Mouse (Mus musculus) left cerebral cortex, adult 11 months (tissue): ENCODE results near the gene Pin1.
"Not testable (repeated sequence)": the region's sequence is repeated elsewhere in the genome, so short reads cannot be mapped to it uniquely, and the experiment has no call there.

Experiments
- DNase-seq: peaks from one replicate; pipeline ENCODE4 v3.0.0; 2022; ENCODE audit warnings: low spot score

Pin1 gene

DNA sequence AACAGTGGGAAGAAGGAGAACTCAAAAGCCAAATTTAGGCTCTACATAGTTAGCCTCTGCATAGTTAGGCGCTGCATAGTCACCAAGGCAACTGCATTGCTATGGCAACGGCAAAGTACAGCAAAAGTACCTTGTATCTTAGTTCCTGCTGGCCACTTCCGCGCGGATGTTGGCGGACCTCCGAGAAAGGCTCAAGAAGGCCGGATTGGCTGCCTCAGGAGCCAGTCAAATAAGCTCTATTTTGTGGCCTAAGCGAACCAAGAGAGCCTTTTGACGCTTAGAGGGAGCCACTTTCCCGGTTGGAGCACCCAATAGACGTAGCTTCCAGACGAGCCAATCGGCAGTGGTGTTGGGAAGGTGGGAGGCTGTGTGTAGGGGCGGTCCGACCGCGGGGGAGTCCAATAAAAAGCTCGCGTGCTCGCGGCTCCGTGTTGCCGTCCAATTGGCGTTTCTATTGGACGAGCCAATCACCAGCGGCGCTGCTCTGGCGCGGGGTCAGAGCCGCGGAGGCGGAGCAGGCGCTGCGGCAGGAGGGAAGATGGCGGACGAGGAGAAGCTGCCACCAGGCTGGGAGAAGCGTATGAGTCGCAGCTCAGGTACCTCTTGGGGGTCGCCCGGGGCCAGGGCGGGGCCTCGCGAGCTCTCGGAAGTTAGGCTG lies at the start of gene Pin1:
Gene Pin1, plus strand, starts transcription at position 494 of the 658 bp plus-strand sequence.
- DNase-seq: peak; percentile 98

DNA sequence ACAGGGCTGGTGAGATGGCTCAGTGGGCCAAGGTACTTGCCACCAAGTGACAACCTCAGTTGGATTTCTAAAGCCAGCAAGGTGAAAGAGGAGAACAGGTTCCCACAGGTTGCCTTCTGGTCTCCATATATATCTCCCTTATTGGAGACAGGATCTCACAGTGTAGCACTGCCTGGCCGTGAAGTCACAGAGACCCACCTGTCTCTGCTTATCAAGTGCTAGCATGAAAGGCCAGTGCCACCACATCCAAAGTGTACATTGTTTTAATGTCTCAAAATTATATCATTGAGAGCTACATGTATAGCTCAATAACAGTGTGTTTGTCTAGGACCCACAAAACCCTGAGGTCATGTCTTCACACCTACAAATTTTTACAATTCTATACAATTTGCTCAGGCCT lies 45.6 kb upstream of the Pin1 start:
- no peak for DNase-seq

DNA sequence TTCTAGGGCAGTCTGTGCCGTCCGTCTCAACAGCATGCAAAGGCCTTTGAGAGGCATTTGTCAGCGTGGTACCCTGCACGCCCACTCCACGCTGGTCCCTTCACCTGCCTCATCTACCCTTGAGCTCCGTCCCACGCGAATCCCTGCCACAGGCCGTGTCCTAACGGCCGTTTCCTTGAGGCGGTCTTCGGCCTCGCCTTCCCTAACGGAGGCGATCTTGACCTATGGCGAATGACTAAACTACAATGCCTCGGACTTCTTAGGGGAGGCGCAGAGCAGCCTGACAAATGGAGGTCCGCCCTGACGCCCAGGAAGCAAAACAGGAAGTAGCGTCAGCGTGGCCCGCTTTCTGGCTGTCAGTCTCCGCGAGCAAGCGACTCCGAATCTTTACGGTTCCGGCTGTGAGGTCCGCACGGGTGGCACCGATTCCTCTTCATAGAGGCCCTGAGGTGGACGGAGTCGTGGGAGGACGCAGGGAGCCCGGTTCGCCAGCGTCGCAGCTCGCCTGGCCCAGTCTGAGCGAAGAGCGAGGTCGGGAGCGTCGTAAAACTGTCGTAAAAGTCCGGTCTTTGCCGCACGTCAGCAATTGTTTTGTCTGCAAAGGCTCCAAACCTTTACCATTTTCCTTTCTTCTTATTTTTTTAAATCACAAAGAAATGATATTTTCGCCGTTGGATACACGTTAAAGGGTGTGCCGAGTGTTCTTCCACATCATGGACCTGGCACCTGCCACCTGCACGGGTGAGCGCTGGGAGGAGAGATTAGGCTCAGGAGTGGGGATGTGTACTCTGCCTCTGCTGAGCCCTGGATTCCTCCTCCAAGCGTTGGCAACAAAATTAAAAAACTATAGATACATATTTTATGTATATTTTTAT lies 44.6 kb upstream of the Pin1 start:
- peak; percentile 78 for DNase-seq

DNA sequence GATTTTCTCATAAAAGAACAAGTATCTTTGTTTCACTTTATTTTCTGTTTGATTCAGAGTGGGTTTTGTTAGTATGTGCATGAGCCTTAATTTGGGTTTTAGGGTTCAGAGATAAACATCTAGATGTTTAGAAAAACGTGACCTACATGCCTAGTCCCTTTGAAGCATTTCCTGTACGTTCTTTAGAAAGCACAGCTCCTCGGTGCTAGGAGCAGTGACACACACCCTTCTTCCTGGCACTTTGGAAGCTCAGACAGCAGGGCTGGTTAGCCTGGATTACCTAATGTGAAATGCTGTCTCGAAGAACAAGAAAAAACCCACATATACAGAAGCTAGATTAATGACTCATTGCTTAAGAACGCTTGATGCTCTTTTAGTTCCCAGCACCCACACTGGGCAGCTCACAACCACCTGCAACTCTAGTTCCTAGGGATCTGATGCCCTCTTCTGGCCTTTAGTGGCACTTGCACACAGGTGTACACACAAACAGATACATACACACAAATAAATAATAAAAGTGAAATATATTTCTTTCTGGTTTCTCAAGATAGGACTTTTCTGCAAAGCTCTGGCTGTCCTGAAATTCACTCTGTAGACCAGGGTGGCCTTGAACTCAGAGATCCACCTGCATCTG lies 41.9 kb upstream of the Pin1 start:
- no peak for DNase-seq

DNA sequence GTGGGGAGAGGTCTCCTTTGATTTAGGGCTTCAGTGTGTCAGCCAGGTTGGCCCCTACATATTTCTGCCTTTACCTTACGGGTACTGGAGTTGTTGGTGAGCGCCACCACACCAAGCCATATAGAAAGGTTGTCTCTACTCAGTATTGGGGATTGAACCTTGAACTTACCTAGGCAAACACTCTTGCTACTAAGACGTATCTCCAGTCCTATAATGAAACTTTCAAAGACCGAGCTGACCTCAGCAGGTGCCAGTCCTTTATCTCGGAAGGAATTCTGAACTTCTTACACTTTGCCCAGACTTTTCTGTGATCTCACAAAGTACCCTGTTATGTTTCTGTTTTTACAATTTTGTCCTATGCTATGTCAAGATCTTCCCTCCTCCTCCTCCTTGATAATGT lies 39.9 kb upstream of the Pin1 start:
- no peak for DNase-seq

DNA sequence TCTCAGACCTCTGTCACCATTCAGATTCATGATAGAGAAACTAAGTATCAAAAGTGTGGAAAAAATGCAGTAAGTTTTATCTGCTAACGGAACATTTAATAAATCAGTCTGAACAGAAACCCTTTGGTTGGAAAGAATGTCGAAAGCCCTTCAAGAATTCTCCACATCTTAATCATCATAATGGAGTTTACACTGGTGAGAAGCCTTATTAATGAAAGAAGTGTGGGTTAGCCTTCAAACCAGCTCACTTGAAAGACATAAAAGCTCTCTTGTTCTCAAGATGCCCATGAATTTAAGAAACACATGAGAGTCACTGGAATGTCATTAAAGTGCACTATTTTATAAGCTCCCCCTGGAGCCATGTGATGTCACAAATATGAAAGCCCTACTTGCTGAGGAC lies 35.2 kb upstream of the Pin1 start:
- DNase-seq: no peak

DNA sequence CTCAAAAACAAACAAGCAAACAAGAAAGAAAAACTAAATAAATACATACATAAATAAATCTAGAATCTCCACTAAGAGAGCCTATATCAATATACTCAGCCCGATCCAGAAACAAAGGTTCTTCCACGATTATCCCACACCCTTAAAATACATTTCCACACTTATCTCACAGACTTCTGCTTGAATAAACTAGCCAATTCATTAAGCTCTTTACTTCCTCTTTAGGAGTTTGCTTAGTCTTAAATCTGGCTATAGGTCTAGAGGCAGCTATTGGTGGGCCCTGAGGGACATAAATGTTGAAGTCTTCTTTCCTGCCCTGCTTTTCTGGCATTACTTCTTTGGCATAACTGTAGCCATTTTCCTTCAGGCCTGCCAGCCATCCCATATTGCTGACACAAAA lies 20.6 kb upstream of the Pin1 start:
- DNase-seq: no peak

DNA sequence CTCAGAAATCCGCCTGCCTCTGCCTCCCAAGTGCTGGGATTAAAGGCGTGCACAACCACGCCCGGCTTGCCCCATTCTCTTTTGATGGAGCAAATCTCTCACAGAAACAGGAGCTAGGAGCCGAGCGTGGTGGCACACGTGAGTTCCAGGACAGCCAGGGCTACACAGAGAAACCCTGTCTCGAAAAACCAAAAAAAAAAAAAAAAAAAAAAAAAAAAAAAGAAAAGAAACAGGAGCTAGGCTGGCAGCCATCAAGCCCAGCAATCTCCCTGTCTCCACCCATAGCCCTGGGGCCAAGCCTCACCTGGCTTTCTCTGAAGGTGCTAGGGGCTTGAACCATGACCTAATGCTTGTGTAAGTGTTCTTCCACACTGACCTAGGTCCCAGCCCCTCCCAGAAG lies 16.2 kb upstream of the Pin1 start:
- DNase-seq: not testable (repeated sequence)

DNA sequence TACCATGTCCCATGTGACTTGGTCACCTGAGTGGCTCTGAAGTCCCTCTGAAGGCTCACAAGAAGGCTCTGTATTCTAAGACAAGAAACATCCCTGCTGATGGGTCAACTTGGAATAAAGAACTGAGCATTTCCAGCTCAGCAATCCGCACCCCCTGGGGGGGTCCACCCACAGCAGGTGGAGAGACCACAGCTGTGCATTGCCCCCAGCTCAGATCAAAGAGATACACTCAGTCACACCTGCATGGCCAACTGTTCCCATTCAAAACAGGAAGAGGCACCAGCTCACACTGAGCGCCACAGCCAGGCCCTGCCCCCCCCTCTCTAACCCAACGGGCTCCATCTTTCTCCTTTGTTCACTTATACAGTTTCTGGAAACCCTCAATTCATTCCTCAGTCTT lies 15.6 kb upstream of the Pin1 start:
- DNase-seq: no peak

DNA sequence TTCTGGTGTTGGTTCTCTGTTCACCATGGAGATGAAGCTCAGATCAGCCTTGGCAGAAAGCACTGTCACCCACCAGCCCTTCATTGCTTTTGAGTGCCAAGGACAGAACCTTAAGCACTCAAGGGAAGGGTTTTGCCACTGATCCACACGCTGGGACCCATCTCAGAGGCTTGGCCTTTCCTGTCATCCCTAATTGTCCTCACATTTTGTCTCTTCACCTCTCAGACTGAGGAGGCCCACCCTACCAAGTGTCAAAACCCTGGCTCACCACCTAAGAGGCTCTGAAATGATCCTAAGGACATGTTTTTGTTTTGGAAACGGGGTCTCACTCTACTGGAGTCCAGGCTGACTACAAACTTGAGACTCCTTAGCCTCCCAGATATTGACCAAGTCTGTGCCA lies 15.1 kb upstream of the Pin1 start:
- DNase-seq: no peak

DNA sequence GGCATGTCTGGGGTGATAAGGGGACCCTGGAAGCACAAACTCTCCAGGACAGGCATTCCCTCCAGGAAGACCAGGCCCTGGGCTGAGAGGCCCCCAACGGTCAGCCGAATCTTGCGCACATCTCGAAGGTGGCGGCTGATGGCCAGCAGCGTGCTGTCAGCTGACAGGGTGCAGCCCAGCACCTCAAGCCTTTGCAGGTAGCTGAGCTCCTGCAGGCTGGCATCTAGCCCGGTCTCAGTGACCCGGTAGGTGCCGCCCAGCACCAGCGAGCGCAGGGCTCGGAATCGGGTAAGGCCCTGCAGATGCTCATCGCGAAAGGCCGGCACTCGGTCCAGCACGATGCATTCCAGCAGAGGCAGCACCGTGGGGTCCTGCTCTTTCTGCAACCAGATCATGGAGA lies 13.3 kb upstream of the Pin1 start:
- DNase-seq: no peak

DNA sequence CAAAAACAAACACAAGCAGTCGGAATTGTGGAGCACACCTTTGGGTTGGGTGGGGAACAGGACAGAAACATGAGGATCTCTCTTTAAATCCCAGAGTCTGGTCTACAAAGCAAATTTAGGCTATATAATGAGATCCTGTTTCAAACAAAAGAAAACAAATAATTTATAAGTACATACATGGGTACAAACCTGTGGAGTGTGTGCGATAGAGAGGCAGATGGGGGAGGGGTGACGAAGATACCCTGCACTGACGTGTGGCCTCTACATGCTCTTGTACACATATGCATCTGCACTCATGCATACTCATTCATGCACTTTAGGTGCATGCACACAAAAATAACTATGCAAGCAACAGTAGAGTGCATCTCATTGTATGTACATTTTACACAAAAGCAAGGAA lies 12.4 kb upstream of the Pin1 start:
- no peak for DNase-seq

DNA sequence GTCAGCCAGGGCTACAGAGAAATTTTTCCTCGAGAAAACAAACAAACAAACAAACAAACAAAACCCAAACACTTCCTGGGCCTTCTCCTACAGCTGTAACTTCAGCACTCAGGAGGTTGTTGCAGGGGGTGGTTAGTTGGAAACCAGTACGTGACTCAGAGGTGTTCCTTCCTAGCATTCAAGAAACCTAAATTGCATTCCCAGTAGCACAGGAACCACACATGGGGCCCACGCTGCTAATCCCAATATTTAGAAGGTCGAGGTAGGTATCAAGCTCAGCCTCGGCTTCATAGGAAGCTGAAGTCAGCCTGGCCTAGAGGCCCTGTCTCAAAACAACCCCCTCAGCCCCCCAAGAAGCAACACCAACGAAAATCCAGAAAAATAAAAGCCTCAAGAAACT lies 10.4 kb upstream of the Pin1 start:
- no peak for DNase-seq

DNA sequence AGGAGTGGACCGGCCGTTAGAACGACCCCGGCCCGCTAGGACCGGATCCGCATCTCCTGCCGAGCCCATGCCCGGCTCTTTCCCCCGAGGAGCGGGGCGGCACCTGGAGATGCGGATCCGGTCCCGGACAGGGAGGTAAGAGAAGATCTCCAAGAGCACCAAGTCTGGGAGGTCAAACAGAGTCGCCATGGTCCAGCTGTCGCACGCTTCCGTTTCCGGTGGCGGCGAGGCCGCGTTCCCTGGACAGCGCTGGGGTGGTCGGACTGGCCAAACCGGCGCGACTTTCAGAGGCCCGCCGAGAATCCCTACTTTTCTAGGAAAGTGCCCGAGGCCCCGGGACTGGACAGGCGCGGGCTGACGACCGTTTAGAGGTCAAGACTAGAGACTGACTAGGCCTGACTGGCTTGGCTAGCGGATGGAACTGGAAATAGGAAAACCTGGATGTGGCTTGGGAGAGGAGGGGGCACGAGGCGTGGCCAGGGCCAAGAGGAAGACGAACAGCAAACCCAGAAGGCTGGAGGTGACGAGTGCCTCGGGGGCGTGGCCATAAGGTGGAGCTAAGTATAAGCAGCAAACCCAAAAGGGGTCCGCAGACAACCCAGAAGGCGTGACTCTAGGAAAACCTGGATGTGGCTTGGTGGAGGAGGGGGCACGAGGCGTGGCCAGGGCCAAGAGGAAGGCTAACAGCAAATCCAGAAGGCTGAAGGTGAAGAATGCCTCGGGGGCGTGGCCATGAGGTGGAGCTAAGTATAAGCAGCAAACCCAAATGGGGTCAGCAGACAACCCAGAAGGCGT lies 9.6 kb upstream of the Pin1 start, which contains the start of gene Ubl5:
Gene Ubl5, plus strand, starts transcription at position 778 of the 795 bp plus-strand sequence.
- no peak for DNase-seq

DNA sequence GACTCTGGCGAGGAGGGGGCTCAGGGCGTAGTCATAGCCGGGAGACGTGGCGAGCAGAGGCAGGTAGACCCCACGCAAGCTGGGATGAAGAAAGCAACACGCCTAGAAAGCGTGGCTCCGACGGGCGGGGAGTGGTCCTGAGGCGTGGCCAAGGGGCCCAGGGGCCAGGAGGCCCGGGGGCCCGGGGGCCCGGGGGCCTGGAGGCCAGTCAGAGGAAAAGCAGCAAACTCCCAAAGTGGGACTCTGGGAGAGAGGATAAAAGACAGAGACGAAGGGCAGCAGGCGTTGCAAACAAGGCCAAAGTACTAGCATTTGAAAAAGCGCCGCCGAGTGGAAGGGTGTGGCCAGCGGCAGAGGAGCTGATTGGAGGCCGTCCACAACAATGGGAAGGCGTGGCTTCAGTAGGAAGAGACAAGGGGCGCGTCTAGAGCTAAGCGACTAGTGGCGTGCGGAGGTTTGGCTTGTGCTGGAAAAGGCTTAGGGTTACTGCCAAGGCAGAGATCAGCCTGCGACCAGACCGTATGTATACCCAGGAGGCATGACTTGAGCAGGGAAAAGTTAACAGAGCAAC lies 8.9 kb upstream of the Pin1 start:
- DNase-seq: no peak

DNA sequence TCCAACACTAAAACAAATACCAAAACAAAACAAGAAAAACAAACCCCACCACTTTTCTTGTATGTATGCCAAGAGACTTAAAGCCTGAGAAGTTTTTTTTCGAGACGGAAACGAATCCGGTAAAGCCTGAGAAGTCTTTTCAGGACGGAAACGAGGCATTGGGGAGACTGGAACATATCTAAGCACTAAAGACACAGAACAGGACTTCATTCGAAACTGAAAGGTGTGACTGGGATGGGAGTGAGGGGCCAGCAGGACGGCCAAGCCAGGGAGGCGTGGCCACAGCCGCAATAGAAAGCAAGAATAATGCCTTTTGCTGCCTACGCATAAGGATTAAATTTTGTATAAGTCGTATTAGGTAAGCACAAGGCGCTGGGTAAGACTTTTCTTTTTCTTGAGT lies 8.1 kb upstream of the Pin1 start:
- no peak for DNase-seq

DNA sequence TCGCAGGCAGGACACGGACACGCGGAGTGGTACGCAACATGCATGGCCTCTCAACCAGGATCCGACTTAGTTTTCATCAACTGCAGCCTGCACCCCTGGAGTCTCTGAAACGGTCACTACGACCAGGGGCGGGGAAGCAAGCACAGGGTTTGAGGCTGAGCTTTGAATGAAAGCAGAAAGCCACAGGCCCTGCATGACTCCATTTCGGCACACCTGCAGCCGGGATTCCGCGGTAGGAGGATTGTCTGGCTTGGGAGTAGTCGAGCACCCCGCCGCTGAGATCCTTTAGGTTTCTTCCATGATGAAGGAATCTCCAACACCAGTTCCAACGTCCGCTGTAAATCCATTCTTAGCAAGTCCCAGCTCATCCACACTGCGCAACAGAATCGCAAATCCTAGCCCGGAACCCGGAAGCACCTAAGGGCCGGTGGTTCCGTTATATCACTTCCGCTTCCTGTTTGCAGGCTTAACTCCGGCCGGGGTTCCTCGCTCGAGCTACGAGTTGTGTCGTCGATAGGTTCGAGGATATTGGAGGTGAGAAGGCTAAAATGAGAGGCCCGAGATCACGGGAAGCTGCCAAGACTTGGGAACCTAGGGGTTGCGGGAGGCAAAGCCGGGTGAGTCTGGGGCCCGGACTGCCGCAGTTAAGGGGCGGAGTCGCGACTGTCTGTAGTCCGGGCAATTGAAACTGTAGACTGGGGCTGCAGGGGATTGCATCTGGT lies 7.4 kb upstream of the Pin1 start, which contains the start of gene Fbxl12:
Gene Fbxl12, minus strand, starts transcription at position 408 of the 722 bp plus-strand sequence.
- no peak for DNase-seq

DNA sequence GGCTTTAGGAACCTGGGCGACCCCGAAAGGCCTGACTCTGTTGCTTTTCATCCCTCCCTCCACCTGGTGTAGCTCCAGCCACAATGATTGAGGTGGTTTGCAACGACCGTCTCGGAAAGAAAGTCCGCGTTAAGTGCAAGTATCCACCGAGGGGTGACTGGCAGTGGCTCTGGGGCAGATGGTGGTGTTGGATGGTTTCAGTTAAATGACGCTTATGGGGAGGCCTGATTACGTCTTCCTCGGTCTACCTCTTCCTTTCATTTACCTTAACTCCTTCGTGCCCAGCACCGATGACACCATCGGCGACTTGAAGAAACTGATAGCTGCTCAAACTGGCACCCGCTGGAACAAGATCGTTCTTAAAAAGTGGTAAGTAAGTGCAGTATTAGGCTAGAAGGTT lies 6.8 kb upstream of the Pin1 start:
- DNase-seq: no peak

DNA sequence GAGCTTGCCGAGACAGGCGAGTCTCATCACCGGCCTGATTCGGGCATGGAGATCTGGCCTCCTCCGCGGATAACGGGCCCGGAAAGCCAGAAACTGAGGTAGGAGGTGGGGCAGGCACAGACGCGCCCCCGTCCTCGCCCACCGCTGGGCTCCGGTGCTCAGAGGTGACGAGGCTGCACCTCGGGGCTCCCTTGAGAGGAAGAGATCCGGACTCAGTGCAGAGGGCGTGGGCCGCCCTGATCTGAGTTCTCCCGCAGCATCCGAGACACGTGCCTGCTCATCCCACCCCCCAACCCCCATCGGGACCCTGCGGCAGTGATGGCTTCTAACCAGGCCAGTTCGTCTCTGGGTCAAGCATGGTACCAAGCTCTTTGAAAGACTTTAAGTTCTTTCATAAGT lies 364 bp downstream of the Pin1 start:
- DNase-seq: no peak

DNA sequence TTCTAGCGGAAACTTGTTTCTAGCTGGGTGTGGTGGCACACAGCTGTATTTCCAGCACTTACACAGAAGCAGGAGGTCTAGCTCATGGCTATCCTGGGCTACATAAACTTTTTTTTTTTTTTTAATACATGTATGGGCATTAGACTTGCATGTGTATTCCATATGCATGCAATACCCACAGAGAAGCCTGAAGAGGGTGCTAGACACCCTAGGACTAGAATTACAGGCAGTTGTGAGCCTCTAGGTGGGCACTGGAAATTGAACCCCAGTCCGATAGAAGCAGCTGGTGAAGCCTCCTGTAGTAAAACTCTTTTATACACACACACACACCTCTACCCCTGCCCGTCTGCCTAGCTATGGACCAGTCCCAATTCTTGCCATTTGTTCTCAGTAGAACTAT lies 2.0 kb downstream of the Pin1 start:
- no peak for DNase-seq

DNA sequence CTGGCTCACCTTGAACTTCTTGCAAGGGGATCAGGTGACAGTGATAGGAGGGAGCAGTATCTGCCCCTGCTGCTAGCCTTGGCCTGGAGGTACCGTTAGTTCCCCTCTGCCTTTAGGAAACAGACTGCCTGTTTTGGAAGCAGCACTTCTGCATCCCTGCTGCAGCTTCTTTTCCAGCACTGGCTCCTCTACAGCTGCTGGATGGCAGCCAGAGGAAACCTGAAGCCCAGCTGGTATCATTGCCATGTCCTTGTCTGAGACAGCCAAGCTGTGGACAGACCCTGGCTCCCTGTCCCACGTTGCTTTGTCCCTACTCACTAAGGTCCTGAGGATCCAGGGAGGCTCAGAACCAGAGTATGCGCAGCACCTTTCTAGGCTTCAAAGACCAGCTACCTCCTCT lies 5.7 kb downstream of the Pin1 start:
- DNase-seq: no peak
